ENCODE assay signal across 8 mouse cellular contexts in the genomic region with DNA sequence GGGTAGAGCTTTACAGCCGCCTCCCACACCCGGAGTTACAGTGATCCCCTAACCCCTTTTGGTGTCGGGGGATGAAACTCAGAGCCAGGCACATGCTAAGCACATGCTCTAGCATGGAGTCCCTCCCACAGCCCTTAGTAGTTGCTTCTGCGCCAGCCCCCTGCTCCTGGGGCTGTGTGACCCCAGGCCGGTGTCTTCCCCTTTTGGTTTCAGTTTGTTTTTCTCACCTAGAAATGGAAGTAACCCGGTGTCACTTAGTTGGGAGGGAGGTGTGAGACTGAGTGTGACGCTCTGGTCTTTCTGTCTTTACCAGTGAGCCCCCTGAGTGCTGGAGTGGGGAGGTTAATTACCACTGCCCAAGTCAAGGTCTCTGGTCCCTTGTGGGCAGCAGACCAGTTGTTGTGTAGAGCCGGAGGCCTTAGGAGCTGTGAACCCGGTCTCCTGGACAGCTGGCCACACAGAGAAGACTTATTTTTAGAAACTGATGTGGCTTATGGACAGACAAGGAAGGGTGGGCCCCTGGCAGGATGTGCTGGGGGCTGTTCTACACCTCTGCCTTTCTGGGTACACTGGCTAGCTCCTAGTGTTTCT. TPM values are rescaled to one million over a fixed set of nuclear protein-coding genes. Genes with fewer than 3 reads are reported as not detected.
A peak's percentile ranks its signal among the peaks of the same experiment; 100 is the strongest.
DNase-seq lines count a peak whose midpoint lies in the region; ATAC-seq and TF ChIP-seq lines count a peak whose summit lies in the region.

No protein-coding gene starts in this region.

- peaks cover 25% of the 10 kb centered on the region for H3K36me3 ChIP-seq in heart, embryonic 12.5 days
- H3K36me3 ChIP-seq in midbrain, embryonic 11.5 days (ENCODE audit: control insufficient read depth, insufficient read depth, low read length) = no peaks in the 10 kb centered on the region

- H3K27ac ChIP-seq in cortical plate, adult 2 months (ENCODE audit: insufficient read depth, low read length) = no peak overlapping the region; the same call in 1 of the 2 replicates
- peak overlapping the region; percentile 83 for H3K27ac ChIP-seq in heart, embryonic 12.5 days (ENCODE audit: poor library complexity, severe bottlenecking)
- H3K27ac ChIP-seq in midbrain, embryonic 11.5 days (ENCODE audit: low read depth, low read length) = no peak overlapping the region

- peak; percentile 6; the same call in 1 of the 2 replicates for ATAC-seq in heart, embryonic 12.5 days (ENCODE audit: insufficient number of reproducible peaks, low FRiP score)
- no peak for ATAC-seq in midbrain, embryonic 11.5 days (ENCODE audit: low FRiP score)

- H3K9ac ChIP-seq in heart, embryonic 12.5 days = peak overlapping the region; percentile 83
- peak overlapping the region; percentile 73 for H3K9ac ChIP-seq in midbrain, embryonic 11.5 days (ENCODE audit: low read length)

- no peak for TF ChIP-seq POLR2A in cortical plate, adult 2 months (IDR thresholded peaks at IDR 0.05; ENCODE audit: extremely low read depth, insufficient read depth, low read length)

- no peaks in the 10 kb centered on the region for H3K27me3 ChIP-seq in heart, embryonic 12.5 days (replicated peaks)
- 0 out of 2 replicates have a peak, but pooled peaks cover 3% of the 10 kb centered on the region for H3K27me3 ChIP-seq in midbrain, embryonic 11.5 days (ENCODE audit: control insufficient read depth, insufficient read depth, low read length)

- peaks cover 10% of the 10 kb centered on the region for H3K4me1 ChIP-seq in cortical plate, adult 2 months (ENCODE audit: control insufficient read depth, insufficient read depth, low read length)
- H3K4me1 ChIP-seq in heart, embryonic 12.5 days (replicated peaks) = peaks cover 43% of the 10 kb centered on the region
- H3K4me1 ChIP-seq in midbrain, embryonic 11.5 days (ENCODE audit: control insufficient read depth, insufficient read depth, low read length) = peaks cover 12% of the 10 kb centered on the region

- TF ChIP-seq CTCF in cortical plate, adult 2 months (IDR thresholded peaks at IDR 0.05; ENCODE audit: extremely low read depth, insufficient read depth, low read length) = no peak

- peak overlapping the region; percentile 98 for H3K4me3 ChIP-seq in cortical plate, adult 2 months (ENCODE audit: insufficient read depth, low read length)
- H3K4me3 ChIP-seq in heart, embryonic 12.5 days = peak overlapping the region; percentile 75
- peak overlapping the region; percentile 49 for H3K4me3 ChIP-seq in midbrain, embryonic 11.5 days (ENCODE audit: low read depth, low read length)

- peak overlapping the region; percentile 86 for H3K4me2 ChIP-seq in heart, embryonic 12.5 days
- H3K4me2 ChIP-seq in midbrain, embryonic 11.5 days = peak overlapping the region; percentile 75

- WGBS in heart, embryonic 12.5 days = 8% methylated on average over 9 of the region's 9 CpGs
- 56% methylated on average over 9 of the region's 9 CpGs for WGBS in midbrain, embryonic 11.5 days

- no peaks in the 10 kb centered on the region for H3K9me3 ChIP-seq in heart, embryonic 12.5 days (replicated peaks)
- no peaks in the 10 kb centered on the region for H3K9me3 ChIP-seq in midbrain, embryonic 11.5 days (ENCODE audit: control insufficient read depth, low read length)

- peak; percentile 64 for DNase-seq in cerebellum, adult 11-12 months
- no peak for DNase-seq in cerebellum, postnatal 36 days
- DNase-seq in kidney, postnatal 14 days = peak; percentile 41
- no peak for DNase-seq in midbrain, embryonic 11.5 days (ENCODE audit: low spot score, missing footprints)
- DNase-seq in thymus, postnatal 25 days = peak; percentile 44
- DNase-seq in adrenal gland, adult 2 months = no peak

RNA-seq across cellular contexts. Expression of gene St6galnac4, which starts 0.9 kb away (rescaled TPM):
- 34.8 and 36.6 TPM in 2 replicates for polyA plus RNA-seq in cortical plate, adult 2 months (2012; rRNA removed)
- 45.6 and 47.2 TPM in 2 replicates for polyA plus RNA-seq in heart, embryonic 12.5 days (2016; fragmentation: Nextera tagmentation; extraction: Ambion mirVana)
- 13.2 and 13.6 TPM in 2 replicates for polyA plus RNA-seq in midbrain, embryonic 11.5 days (2014; fragmentation: Nextera tagmentation; extraction: Ambion mirVana)
- 10 to 100 TPM in 1 of 2 experiments, 1 to 10 TPM in 1; 5.6 to 14.5 TPM for total RNA-seq in adrenal gland, adult 2 months (2021)
- 15.4 and 18.5 TPM in 2 replicates for polyA plus RNA-seq in adrenal gland, adult 2 months (2012; rRNA removed)

RNA-seq across cellular contexts. Expression of gene St6galnac6, which starts 11.7 kb away (rescaled TPM):
- 101 and 110 TPM in 2 replicates for polyA plus RNA-seq in cortical plate, adult 2 months (2012; rRNA removed)
- polyA plus RNA-seq in heart, embryonic 12.5 days (2016; fragmentation: Nextera tagmentation; extraction: Ambion mirVana) = 31.6 and 35.3 TPM in 2 replicates
- 3.4 and 4.5 TPM in 2 replicates for polyA plus RNA-seq in midbrain, embryonic 11.5 days (2014; fragmentation: Nextera tagmentation; extraction: Ambion mirVana)
- 10 to 100 TPM; 55.2 to 55.6 TPM for total RNA-seq in adrenal gland, adult 2 months (2021)
- polyA plus RNA-seq in adrenal gland, adult 2 months (2012; rRNA removed) = 115 and 122 TPM in 2 replicates

RNA-seq across cellular contexts. Expression of gene 9430097D07Rik, which starts 12.3 kb away (rescaled TPM):
- 1.0 TPM in 2 replicates for polyA plus RNA-seq in cortical plate, adult 2 months (2012; rRNA removed)
- polyA plus RNA-seq in heart, embryonic 12.5 days (2016; fragmentation: Nextera tagmentation; extraction: Ambion mirVana) = 0.18 and 0.24 TPM in 2 replicates
- polyA plus RNA-seq in midbrain, embryonic 11.5 days (2014; fragmentation: Nextera tagmentation; extraction: Ambion mirVana) = 0.25 and 0.49 TPM in 2 replicates
- not detected for total RNA-seq in adrenal gland, adult 2 months (2021)
- not detected in 2 replicates for polyA plus RNA-seq in adrenal gland, adult 2 months (2012; rRNA removed)

RNA-seq across cellular contexts. Expression of gene Pip5kl1, which starts 13.2 kb away (rescaled TPM):
- 31.3 and 37.6 TPM in 2 replicates for polyA plus RNA-seq in cortical plate, adult 2 months (2012; rRNA removed)
- polyA plus RNA-seq in heart, embryonic 12.5 days (2016; fragmentation: Nextera tagmentation; extraction: Ambion mirVana) = 0.23 and 0.33 TPM in 2 replicates
- 2.0 and 2.1 TPM in 2 replicates for polyA plus RNA-seq in midbrain, embryonic 11.5 days (2014; fragmentation: Nextera tagmentation; extraction: Ambion mirVana)
- total RNA-seq in adrenal gland, adult 2 months (2021) = under 1 TPM in 1 of 2 experiments, not detected in 1; 0.29 TPM
- polyA plus RNA-seq in adrenal gland, adult 2 months (2012; rRNA removed) = 0.10 TPM in 1 of 2 replicates, not detected in the other

RNA-seq across cellular contexts. Expression of gene Dpm2, which starts 17.2 kb away (rescaled TPM):
- 153 and 155 TPM in 2 replicates for polyA plus RNA-seq in cortical plate, adult 2 months (2012; rRNA removed)
- 68.0 and 71.5 TPM in 2 replicates for polyA plus RNA-seq in heart, embryonic 12.5 days (2016; fragmentation: Nextera tagmentation; extraction: Ambion mirVana)
- polyA plus RNA-seq in midbrain, embryonic 11.5 days (2014; fragmentation: Nextera tagmentation; extraction: Ambion mirVana) = 103 and 110 TPM in 2 replicates
- total RNA-seq in adrenal gland, adult 2 months (2021) = 10 to 100 TPM; 52.7 to 67.4 TPM
- 160 and 165 TPM in 2 replicates for polyA plus RNA-seq in adrenal gland, adult 2 months (2012; rRNA removed)

Comparison
In these comparisons a context has a peak if more than half of its experiments do, and no peak if none do; other contexts are left out.
1. DNase-seq: peak in cerebellum, adult 11-12 months (single experiment), kidney, postnatal 14 days (single experiment) and thymus, postnatal 25 days (single experiment); none in cerebellum, postnatal 36 days (0 of 2), midbrain, embryonic 11.5 days (single experiment) and adrenal gland, adult 2 months (single experiment).
2. Peak in every context shown above with its lines, with median percentiles within 50 percentile points of each other: H3K4me3 ChIP-seq.